Mouse (Mus musculus) ES-Bruce4 (cell line): ENCODE results near the gene Prickle2. TPM values are rescaled to one million over a fixed set of nuclear protein-coding genes. Genes with fewer than 3 reads are reported as not detected.

Experiments used
- H3K27ac ChIP-seq: 2 replicates; pipeline ENCODE4 v1.5.1; 2012; ENCODE audit warnings: low read length, inconsistent platforms; ENCODE audit not compliant: insufficient read depth
- H3K27me3 ChIP-seq: 2 replicates; pipeline ENCODE4 v1.6.1; 2012; ENCODE audit warnings: mild to moderate bottlenecking, low read length, inconsistent platforms; ENCODE audit not compliant: control insufficient read depth, poor library complexity, insufficient read depth, severe bottlenecking
- H3K36me3 ChIP-seq: 2 replicates; pipeline ENCODE4 v1.6.1; 2012; ENCODE audit warnings: inconsistent platforms, mild to moderate bottlenecking, low read length, moderate library complexity; ENCODE audit not compliant: control insufficient read depth, poor library complexity, insufficient read depth, severe bottlenecking
- H3K4me1 ChIP-seq: one replicate; pipeline ENCODE4 v1.8.1; 2011; ENCODE audit warnings: low read length; ENCODE audit not compliant: control insufficient read depth, insufficient read depth
- H3K4me3 ChIP-seq: 2 replicates; pipeline ENCODE4 v1.5.1; 2011; ENCODE audit warnings: low read depth, mild to moderate bottlenecking, low read length
- H3K9ac ChIP-seq: 2 replicates; pipeline ENCODE4 v1.6.1; 2012; ENCODE audit warnings: low read depth, mild to moderate bottlenecking, inconsistent platforms; ENCODE audit not compliant: poor library complexity, severe bottlenecking
- H3K9me3 ChIP-seq: replicated peaks from 2 replicates; pipeline ENCODE4 v1.6.1; 2012; ENCODE audit warnings: mild to moderate bottlenecking, low read length, inconsistent platforms; ENCODE audit not compliant: control insufficient read depth, poor library complexity, insufficient read depth, severe bottlenecking
- CTCF ChIP-seq: IDR thresholded peaks from one replicate; pipeline ENCODE4 v1.8.1; 2011; ENCODE audit warnings: low read depth, low read length
- EP300 ChIP-seq: IDR thresholded peaks from 2 replicates; pipeline ENCODE4 v1.6.1; 2011; ENCODE audit warnings: low read depth, low read length; ENCODE audit not compliant: insufficient read depth
- POLR2A ChIP-seq: IDR thresholded peaks from one replicate; pipeline ENCODE4 v1.8.1; 2011; ENCODE audit warnings: low read length; ENCODE audit not compliant: insufficient read depth
- polyA plus RNA-seq: library from polyadenylated mRNA; stranded (reverse); fragments of >200 nt; gene quantifications from 2 replicates; pipeline ENCODE4 v1.2.4, GENCODE M21; 2011; ENCODE audit warnings: low read depth; ENCODE audit not compliant: missing spikeins, insufficient read depth, insufficient read length

Prickle2 gene
- polyA plus RNA-seq, 1 experiment: 3.3 TPM

DNA sequence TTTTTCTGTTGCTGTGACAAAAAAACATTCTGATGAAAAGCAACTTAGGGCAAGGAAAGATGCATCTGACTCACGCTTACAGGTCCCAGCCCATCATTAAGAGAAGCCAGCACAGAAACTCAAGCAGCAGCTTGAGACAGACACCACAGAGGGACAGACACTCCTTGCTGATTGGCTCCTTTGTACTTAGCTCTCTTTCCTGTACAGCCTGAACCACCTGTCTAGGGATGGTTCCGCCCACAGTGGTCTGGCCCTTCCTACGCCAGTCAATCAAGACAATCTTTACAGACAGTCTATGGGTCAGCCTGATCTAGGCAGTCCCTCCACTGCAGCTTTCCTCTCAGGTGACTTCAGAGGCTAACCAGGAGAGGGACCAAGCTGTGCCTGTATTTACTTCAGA lies 42.1 kb downstream of the Prickle2 start:
- Histone ChIP-seq H3K27ac (no peak overlapping the region), H3K9ac (no peak overlapping the region)
- TF ChIP-seq CTCF (no peak), EP300 (no peak), POLR2A (no peak)

DNA sequence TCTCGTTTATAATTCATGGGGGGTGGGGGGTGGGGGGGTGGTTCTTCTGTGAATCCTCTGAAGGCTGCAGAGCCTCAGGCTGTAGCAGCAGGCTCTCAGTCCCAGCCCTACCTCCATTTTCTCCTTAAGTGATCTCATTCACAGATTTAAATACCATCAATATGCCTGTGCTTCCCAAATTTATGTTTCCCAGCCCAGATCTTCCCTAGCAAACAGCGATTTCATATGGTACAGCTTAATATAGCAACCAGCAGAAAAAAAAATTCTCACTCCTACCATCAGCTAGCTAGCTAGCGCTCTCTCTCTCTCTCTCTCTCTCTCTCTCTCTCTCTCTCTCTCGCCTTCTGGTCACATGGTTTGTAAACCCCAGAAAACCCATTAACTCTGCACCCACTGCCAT lies 42.5 kb downstream of the Prickle2 start:
- Histone ChIP-seq H3K27me3 (no peaks in the 10 kb centered on the region), H3K9me3 (no peaks in the 10 kb centered on the region), H3K36me3 (no peaks in the 10 kb centered on the region), H3K27ac (no peak overlapping the region), H3K9ac (no peak overlapping the region), H3K4me1 (no peaks in the 10 kb centered on the region), H3K4me3 (no peak overlapping the region)
- TF ChIP-seq CTCF: no peak
- TF ChIP-seq POLR2A: no peak
- no peak for TF ChIP-seq EP300

More for the DNA sequence above, 42.1 kb downstream of the Prickle2 start:
- H3K4me1 ChIP-seq: no peaks in the 10 kb centered on the region
- H3K4me3 ChIP-seq: no peak overlapping the region
- H3K9me3 ChIP-seq: no peaks in the 10 kb centered on the region
- H3K36me3 ChIP-seq: no peaks in the 10 kb centered on the region
- H3K27me3 ChIP-seq: no peaks in the 10 kb centered on the region

DNA sequence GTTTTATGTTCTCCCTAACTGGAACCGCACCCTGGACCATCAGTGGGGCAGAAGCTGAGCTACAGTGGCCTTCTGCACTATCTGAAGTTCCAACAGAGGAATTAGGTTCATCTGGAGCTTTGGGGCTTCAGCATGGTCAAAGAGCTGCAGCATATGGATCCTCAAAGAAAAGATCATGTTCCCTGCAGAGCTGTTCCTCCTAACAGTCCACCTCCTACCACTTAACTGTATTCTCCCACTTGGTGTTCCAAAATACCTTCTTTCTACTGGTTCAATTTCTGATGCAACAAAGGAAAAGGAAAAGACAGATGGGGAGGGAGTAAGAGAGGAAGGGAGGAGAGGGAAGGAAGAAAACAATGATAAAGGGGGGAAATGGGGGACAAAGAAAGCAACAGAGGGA lies 56.9 kb downstream of the Prickle2 start:
- Histone ChIP-seq H3K4me3 (no peak overlapping the region), H3K27ac (no peak overlapping the region), H3K36me3 (no peaks in the 10 kb centered on the region), H3K9ac (no peak overlapping the region), H3K9me3 (no peaks in the 10 kb centered on the region), H3K4me1 (no peaks in the 10 kb centered on the region), H3K27me3 (no peaks in the 10 kb centered on the region)
- TF ChIP-seq CTCF: no peak
- no peak for TF ChIP-seq EP300
- TF ChIP-seq POLR2A: no peak

DNA sequence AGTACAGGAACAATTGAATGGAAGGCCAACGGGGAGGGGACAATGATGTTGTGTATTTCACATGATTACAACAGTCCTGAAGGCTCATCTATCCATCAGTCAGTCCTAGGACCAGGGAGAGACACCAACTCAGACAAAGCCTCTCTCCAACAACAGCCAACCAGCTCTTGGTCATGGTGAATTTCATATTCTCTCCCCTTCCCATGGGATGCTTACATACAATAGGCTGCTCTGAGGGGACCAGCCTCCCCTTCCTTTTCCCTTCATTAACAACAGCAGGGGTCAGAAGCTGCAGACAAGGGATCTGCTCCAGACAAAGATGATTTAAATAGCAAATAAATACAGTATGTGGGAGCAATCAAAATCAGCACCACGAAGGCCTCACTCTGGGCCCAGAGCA lies 57.4 kb downstream of the Prickle2 start:
- Histone ChIP-seq H3K4me1 (no peaks in the 10 kb centered on the region), H3K27me3 (no peaks in the 10 kb centered on the region), H3K9me3 (no peaks in the 10 kb centered on the region), H3K27ac (no peak overlapping the region), H3K9ac (no peak overlapping the region), H3K4me3 (no peak overlapping the region), H3K36me3 (no peaks in the 10 kb centered on the region)
- TF ChIP-seq CTCF: no peak
- TF ChIP-seq EP300: no peak

DNA sequence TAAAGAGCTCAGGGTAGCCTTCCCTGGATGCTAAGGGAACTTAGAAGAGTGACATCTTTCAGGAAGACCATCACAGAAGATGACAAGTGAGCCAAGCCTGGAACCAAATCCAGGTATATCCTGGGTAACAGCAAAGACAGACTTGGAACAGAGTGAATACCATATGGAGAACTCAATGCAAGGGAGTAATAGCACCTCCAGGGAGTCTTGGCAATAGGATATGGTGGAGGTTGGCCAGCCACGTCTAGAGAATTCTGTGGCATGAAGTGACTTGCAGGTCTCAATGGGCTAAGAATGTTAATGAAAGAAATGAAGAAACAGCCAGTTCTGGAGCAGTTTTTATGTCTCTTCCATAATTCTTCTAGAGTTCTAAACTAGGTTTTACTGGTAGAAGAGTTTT lies 63.0 kb downstream of the Prickle2 start:
- Histone ChIP-seq H3K9me3 (no peaks in the 10 kb centered on the region), H3K4me3 (no peak overlapping the region), H3K4me1 (no peaks in the 10 kb centered on the region), H3K9ac (no peak overlapping the region), H3K27me3 (no peaks in the 10 kb centered on the region), H3K36me3 (no peaks in the 10 kb centered on the region), H3K27ac (no peak overlapping the region)
- TF ChIP-seq POLR2A (no peak), EP300 (no peak), CTCF (no peak)

DNA sequence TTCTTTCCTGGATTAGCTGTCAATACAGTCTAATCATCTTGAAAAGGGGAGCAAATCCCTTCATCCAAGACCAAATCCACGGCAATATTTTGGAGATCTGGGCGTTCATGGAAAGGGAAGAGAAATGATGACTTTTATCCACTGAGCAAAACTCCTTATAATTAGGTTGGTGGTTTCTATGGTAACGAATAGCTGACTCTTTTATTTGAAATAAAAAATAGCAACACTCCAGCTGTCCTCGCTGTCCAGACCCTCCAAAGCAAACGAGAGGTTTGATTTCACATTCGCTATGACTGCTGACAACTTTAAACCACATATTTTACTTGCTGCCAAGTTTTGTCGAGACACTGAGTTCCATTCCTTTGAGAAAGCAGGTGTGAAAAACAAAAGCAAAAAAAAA lies 64.0 kb downstream of the Prickle2 start:
- TF ChIP-seq EP300: no peak
- TF ChIP-seq CTCF: no peak
- no peak for TF ChIP-seq POLR2A
- no peaks in the 10 kb centered on the region for H3K4me1 ChIP-seq
- no peaks in the 10 kb centered on the region for H3K27me3 ChIP-seq
- no peaks in the 10 kb centered on the region for H3K36me3 ChIP-seq
- H3K9me3 ChIP-seq: no peaks in the 10 kb centered on the region
- no peak overlapping the region for H3K4me3 ChIP-seq
- no peak overlapping the region for H3K27ac ChIP-seq
- H3K9ac ChIP-seq: no peak overlapping the region
